Mouse (Mus musculus) fat pad, adult 2 months (tissue): ENCODE data around the gene Dnaja2.
A peak's percentile ranks its signal among the peaks of the same experiment; 100 is the strongest.

ENCODE experiments used
- DNase-seq: peaks from one replicate; pipeline ENCODE4 v3.0.0-alpha.2; 2011; ENCODE audit warnings: low read depth, low spot score; ENCODE audit errors: extremely low read depth

Dnaja2 gene

GRCm38 (mm10) chr8:85555181-85556145 lies at the start of gene Dnaja2:
Gene Dnaja2, minus strand, starts transcription at chr8:85555344.
- DNase-seq: no peak

DNA sequence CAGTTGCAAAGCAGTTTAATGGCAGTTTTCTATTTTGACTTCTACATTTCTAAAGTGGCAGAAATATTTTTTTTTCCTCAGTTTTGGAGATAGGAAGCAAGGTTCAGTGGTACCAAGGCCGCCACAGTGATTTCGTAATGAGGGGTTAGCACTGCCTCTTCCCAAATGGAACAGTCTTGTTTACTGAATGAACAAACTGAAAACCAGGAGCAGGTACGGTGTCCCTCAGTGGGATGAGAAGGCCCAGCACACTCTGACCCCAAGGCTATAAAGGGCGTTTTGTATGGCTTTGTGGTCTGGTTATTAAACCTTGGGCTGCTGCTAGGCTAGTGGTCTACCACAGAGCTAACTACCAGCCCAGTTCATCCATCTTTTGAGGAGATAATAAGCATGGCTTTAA lies 49.1 kb upstream of the Dnaja2 start:
- no peak for DNase-seq

- DNase-seq: no peak
Observed at GRCm38 (mm10) chr8:85603203-85603895, 48.2 kb upstream of the Dnaja2 start.

DNA sequence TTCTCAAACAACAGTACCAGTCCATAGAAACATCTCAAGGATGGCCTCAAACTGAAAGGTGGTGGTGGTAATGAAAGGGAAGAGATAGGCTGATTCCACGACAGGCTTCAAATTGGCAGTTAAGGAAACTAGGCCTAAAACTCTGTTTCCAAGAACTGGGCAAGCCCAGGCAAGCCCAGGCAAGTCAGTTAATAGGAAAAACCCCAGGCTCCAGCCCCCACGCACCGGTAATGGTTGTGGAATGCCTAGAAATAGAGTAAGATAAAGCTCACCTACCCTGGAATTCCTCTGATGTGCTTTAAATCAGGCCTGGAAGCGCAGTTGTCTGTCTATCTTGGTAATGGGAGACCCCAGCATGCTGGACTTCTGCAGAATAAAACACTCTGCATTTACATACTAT lies 47.6 kb upstream of the Dnaja2 start:
- DNase-seq: no peak

DNA sequence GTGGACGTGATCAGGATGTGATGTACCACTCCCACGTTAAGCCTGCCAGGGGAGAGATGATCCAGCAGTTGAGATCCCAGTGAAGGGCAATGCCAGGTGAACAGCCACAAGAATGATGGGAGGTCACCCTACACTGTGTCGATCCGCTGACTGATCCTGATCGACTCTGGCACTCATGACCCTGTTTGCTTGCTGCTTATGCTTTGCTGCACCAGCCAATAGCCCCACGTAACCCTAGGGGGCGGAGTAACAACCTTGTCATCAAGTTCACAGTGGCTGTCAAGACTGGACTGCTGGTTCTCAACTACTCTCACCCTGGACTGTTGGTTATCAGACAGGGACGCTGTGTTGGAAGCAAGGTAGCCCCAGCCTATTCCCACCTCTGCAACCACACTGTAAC lies 46.6 kb upstream of the Dnaja2 start:
- DNase-seq: no peak

- DNase-seq: no peak
Observed at GRCm38 (mm10) chr8:85597413-85598191, 42.5 kb upstream of the Dnaja2 start.

DNA sequence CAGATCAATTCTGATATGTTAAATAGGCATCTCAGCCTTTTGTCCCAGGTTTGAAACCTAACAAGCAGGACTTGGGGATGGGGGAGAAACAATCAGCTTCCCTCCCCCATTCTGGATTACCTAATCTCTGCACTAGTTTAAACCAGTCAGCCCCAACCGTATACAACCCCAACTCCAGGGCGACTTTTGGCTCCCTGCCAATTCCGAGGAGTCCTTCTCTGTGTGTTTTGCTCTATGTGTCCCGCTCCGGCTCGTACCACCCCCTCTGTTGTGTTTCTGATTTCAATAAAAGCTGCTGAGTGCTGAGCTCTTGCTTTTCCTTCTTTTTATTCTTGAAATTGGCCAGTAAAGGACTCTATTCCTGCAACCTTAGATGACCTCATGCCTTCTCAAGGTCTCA lies 40.2 kb upstream of the Dnaja2 start:
- DNase-seq: no peak

- DNase-seq: no peak
Observed at GRCm38 (mm10) chr8:85594983-85595382, 39.8 kb upstream of the Dnaja2 start.

- peak; percentile 58 for DNase-seq
Observed at GRCm38 (mm10) chr8:85593324-85593723, 38.2 kb upstream of the Dnaja2 start.

- DNase-seq: no peak
Observed at GRCm38 (mm10) chr8:85591532-85591931, 36.4 kb upstream of the Dnaja2 start.

GRCm38 (mm10) chr8:85590258-85590657 lies 35.1 kb upstream of the Dnaja2 start:
- DNase-seq: no peak

- DNase-seq: no peak
Observed at GRCm38 (mm10) chr8:85588596-85588995, 33.5 kb upstream of the Dnaja2 start.

- no peak for DNase-seq
Observed at GRCm38 (mm10) chr8:85577666-85578065, 22.5 kb upstream of the Dnaja2 start.

DNA sequence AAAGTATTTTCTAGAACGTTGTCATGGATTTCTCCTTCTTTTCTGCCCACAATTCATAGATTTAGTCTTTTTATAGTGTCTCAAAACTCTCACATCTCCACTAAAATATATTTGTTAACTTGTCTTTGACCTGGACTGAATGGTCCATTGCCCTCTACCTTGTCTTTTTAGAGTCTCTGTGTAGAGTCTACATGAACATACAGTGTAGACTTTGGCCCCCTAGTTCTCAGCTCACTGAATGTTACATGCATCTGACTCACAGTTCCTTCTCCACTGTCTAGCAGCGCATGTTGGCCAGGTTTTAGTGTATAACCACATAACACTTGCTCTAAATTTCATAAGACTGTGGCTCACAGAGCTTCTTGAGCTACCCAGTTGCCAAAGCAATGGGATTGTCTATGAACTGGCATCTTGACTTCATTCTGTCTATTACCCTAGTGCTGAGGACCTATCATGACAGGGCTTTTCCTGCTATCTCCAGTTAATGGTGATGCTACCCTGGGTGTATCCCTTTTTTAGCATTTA lies 18.9 kb upstream of the Dnaja2 start:
- no peak for DNase-seq

DNA sequence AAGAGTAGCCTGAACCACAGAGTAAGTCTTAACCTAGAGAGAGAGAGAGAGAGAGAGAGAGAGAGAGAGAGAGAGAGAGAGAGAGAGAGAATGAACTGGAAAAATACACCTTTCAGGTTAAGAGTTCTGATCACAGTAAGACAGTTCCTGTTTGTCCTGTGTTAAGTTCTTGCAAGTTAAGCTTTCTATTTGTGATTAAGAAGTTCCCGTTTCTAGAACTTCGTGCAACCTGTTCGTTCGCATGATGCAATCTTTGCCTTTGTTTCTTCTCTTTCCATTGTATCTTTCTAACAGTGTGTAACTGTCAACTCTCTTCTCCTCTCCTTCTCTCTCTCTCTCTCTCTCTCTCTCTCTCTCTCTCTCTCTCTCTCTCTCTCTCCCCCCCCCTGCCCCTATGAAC lies 15.3 kb upstream of the Dnaja2 start:
- DNase-seq: no peak

- no peak for DNase-seq
Observed at GRCm38 (mm10) chr8:85567801-85568200, 12.7 kb upstream of the Dnaja2 start.

DNA sequence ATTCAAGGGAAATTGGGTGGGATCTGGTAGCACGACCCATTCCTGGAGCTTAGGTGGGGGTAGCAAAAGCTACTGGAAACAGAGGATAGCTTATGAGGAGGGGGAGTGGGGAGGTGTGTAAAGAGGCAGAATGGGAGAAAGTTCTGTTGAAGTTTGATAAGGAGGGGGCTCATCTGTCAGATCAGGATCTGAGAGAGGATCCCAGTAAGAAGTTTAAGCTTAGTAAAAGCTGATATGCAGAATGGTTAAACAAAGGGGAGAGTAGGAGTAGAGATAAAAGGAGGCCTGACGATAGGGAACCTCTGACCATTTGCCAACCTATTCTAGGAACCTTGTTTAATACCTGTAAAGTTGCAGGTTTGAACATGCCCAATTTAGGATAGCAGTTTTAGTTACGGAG lies 10.0 kb upstream of the Dnaja2 start:
- DNase-seq: no peak

GRCm38 (mm10) chr8:85563336-85563735 lies 8.2 kb upstream of the Dnaja2 start:
- DNase-seq: no peak

DNA sequence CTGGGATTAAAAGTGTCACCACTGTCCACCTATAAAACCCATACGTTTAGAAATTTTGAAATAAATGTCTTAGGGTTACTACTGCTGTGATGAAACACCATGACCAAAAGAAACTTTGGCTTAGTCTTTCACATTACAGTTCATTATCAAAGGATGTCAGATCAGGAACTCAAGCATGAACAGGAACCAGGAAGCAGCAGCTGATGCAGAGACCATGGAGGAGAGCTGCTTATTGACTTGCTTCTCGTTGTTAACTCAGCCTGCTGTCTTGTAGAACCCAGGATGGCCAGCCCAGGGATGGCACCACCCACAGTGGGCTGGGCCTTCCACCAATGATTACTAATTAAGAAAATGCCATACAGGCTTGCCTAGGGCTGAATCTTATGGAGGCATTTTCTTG lies 4.8 kb upstream of the Dnaja2 start:
- DNase-seq: no peak

- no peak for DNase-seq
Observed at GRCm38 (mm10) chr8:85559201-85559600, 4.1 kb upstream of the Dnaja2 start.

DNA sequence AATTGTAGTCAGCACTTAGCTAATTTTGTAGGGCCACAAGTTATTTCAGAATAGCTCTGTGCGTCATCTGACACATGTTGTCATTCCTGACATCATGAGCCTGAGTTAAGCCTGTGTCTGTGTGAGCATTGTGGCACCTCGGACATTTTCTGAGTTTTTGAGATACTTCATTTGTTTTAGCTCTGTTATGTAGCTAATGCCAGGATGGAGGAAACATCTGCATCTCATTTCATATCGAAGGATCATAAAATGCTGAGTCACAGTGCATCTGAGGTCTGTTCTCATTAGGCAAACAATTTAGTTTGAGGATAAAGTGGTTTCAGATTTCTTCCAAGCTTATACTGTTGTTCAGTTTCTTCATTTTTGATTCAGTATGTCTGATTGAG lies 2.5 kb upstream of the Dnaja2 start:
- DNase-seq: no peak
